Mouse (Mus musculus): ENCODE results near the gene Pola1. TPM values are rescaled to one million over a fixed set of nuclear protein-coding genes. Genes with fewer than 3 reads are reported as not detected.

The Pola1 gene
- polyA plus RNA-seq (2012; ENCODE audit: insufficient read depth, insufficient read length, low replicate concordance, missing spikeins): not detected in 2 replicates

DNA sequence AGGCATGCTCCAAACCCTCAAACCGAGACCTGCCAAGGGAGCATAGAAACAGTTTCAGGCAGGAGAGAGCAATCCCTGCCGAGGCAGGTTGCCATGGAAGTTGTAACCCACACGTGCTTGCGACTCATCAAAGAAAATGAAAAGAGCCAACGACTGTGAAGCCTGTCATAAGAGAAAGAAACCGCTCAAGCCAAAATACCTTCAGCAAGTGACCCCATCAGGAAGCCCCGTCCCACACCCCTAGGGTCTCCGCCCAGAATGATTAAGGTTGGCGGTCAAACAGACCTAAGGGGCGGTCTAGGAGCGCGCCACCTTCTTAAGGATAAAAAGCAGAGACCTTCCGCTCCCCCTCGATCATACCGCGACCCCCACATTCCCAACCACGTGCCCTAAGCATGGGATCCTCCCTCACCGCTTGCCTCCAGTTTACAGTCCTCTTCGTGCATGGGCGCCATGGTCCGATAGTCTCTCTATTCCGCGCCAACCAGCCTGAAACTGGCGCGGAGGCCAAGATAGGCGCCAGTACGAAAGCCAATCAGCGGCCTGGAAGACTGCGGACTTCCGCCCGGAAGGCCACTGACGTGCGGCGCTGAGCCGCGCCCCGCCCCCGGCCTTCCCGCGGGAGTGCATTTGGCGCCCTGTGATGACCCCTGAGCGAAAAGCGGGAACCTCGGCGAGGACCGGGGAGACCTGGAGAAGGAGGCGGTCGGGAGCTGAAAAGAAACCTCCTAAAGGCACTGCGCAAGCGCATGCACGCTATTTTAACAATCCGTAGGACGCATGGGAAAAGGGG, at the start of gene Pola1:
Gene Pola1, minus strand, starts transcription at position 499 of the 793 bp plus-strand sequence.
- Histone ChIP-seq H3K27ac (ENCODE audit: insufficient read depth, low read depth, low read length) (peak within 1 kb of the TSS; percentile 51; the same call in 1 of the 2 replicates), H3K4me3 (ENCODE audit: insufficient read depth, low read depth, low read length) (peak within 1 kb of the TSS; percentile 71), H3K4me1 (ENCODE audit: control insufficient read depth, insufficient read depth, low read length) (no peaks in the 10 kb centered on the region)
- WGBS: 15% methylated on average over 53 of the region's 53 CpGs
- TF ChIP-seq POLR2A (IDR thresholded peaks at IDR 0.05; ENCODE audit: insufficient read depth, low read depth, low read length): no peak
- no peak for TF ChIP-seq CTCF (IDR thresholded peaks at IDR 0.05; ENCODE audit: insufficient read depth, low read depth, low read length)

GRCm38 (mm10) chrX:93676228-93676627, 44.3 kb upstream of the Pola1 start:
- TF ChIP-seq CTCF (IDR thresholded peaks at IDR 0.05; ENCODE audit: insufficient read depth, low read depth, low read length) (no peak), POLR2A (IDR thresholded peaks at IDR 0.05; ENCODE audit: insufficient read depth, low read depth, low read length) (no peak)
- Histone ChIP-seq H3K4me1 (ENCODE audit: control insufficient read depth, insufficient read depth, low read length) (peaks cover 3% of the 10 kb centered on the region; the same call in 1 of the 2 replicates), H3K27ac (ENCODE audit: insufficient read depth, low read depth, low read length) (no peak overlapping the region), H3K4me3 (ENCODE audit: insufficient read depth, low read depth, low read length) (no peak overlapping the region)
- 46% methylated on average over 2 of the region's 2 CpGs for WGBS

DNA sequence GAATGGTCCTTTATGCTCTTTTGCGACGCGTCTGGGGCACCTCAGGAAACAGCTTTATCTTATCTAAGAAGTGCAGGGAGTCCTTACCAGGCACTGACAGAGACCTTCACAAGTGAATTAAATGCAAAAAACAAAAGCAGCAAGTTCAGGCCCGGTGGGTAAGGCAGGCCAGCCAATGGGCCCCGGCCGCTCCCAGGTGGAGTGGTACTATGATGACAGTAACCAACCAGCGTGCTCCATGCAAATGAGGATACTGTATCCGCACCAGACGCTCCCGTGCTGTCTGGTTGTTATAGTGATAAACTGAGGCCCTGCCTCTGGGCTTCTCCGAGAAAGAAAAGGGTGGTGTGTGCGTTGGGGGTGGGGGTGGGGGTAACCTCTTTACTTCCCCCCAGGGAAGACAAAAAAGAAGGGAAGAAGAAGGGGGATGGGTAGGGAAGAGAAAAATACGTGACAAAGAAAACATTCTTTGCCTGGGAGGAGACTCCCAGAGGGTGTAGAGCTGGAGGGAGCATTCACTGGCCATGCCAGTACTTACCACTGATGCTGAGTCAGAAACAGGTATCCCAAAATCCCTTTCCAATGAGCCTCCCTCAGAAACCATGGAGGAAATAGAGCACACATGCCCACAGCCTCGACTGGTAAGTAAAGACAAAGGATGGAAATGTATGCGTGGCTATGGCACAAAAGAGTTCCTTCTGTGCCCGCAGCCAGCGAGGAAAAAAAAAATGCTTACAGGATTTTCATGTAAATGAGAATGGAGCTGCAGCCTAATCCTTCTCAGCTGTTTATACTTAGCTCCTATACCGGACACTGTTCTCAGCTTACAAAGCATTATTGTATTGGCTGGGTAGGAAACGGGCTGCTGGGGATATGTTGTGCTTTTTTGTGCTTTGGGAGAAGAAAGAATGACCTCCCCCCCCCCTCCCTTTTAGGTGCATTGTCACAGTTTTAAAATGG, 43.2 kb upstream of the Pola1 start:
- H3K27ac ChIP-seq (ENCODE audit: insufficient read depth, low read depth, low read length): peak overlapping the region; percentile 87
- peak overlapping the region; percentile 37 for H3K4me3 ChIP-seq (ENCODE audit: insufficient read depth, low read depth, low read length)
- WGBS: 13% methylated on average over 19 of the region's 19 CpGs
- H3K4me1 ChIP-seq (ENCODE audit: control insufficient read depth, insufficient read depth, low read length): peaks cover 3% of the 10 kb centered on the region; the same call in 1 of the 2 replicates
- TF ChIP-seq CTCF (IDR thresholded peaks at IDR 0.05; ENCODE audit: insufficient read depth, low read depth, low read length) (no peak), POLR2A (IDR thresholded peaks at IDR 0.05; ENCODE audit: insufficient read depth, low read depth, low read length) (no peak)

- Histone ChIP-seq H3K27ac (ENCODE audit: insufficient read depth, low read depth, low read length) (peak overlapping the region; percentile 87), H3K4me1 (ENCODE audit: control insufficient read depth, insufficient read depth, low read length) (peaks cover 3% of the 10 kb centered on the region; the same call in 1 of the 2 replicates), H3K4me3 (ENCODE audit: insufficient read depth, low read depth, low read length) (peak overlapping the region; percentile 37)
- 46% methylated on average over 3 of the region's 3 CpGs for WGBS
- TF ChIP-seq CTCF (IDR thresholded peaks at IDR 0.05; ENCODE audit: insufficient read depth, low read depth, low read length) (no peak), POLR2A (IDR thresholded peaks at IDR 0.05; ENCODE audit: insufficient read depth, low read depth, low read length) (no peak)
These were observed 42.5 kb upstream of the Pola1 start for GRCm38 (mm10) chrX:93674432-93674831.

GRCm38 (mm10) chrX:93664787-93665186, 32.8 kb upstream of the Pola1 start:
- no peak overlapping the region for H3K27ac ChIP-seq (ENCODE audit: insufficient read depth, low read depth, low read length)
- H3K4me1 ChIP-seq (ENCODE audit: control insufficient read depth, insufficient read depth, low read length): no peaks in the 10 kb centered on the region
- TF ChIP-seq POLR2A (IDR thresholded peaks at IDR 0.05; ENCODE audit: insufficient read depth, low read depth, low read length) (no peak), CTCF (IDR thresholded peaks at IDR 0.05; ENCODE audit: insufficient read depth, low read depth, low read length) (no peak)
- WGBS: 60% methylated on average over 4 of the region's 4 CpGs
- H3K4me3 ChIP-seq (ENCODE audit: insufficient read depth, low read depth, low read length): no peak overlapping the region

- Histone ChIP-seq H3K27ac (ENCODE audit: insufficient read depth, low read depth, low read length) (no peak overlapping the region), H3K4me3 (ENCODE audit: insufficient read depth, low read depth, low read length) (no peak overlapping the region), H3K4me1 (ENCODE audit: control insufficient read depth, insufficient read depth, low read length) (no peaks in the 10 kb centered on the region)
- TF ChIP-seq POLR2A (IDR thresholded peaks at IDR 0.05; ENCODE audit: insufficient read depth, low read depth, low read length) (no peak), CTCF (IDR thresholded peaks at IDR 0.05; ENCODE audit: insufficient read depth, low read depth, low read length) (no peak)
- 92% methylated on average over 5 of the region's 5 CpGs for WGBS
These were observed 32.1 kb upstream of the Pola1 start for GRCm38 (mm10) chrX:93663919-93664586.

DNA sequence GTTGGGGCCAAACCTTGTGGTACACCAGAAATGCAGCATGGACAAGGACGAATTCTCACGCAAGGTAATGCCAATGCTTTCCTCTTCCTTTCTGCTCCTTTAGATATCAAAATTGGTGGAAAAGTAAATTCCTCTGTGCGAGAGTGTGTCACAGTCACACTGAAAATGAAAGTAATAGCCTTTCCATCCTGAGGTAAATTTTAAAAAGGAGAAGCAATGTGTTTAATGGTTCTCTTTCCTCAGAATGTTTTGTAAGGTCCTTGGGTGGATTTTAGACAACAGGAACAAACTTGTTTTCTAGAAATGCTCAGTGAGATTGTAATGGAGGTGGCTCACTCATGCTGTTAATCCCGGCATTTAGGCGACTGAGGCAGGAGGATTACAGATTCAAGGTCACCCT, 23.2 kb upstream of the Pola1 start:
- TF ChIP-seq POLR2A (IDR thresholded peaks at IDR 0.05; ENCODE audit: insufficient read depth, low read depth, low read length) (no peak), CTCF (IDR thresholded peaks at IDR 0.05; ENCODE audit: insufficient read depth, low read depth, low read length) (no peak)
- Histone ChIP-seq H3K4me3 (ENCODE audit: insufficient read depth, low read depth, low read length) (no peak overlapping the region), H3K4me1 (ENCODE audit: control insufficient read depth, insufficient read depth, low read length) (no peaks in the 10 kb centered on the region), H3K27ac (ENCODE audit: insufficient read depth, low read depth, low read length) (no peak overlapping the region)
- 80% methylated on average over 5 of the region's 5 CpGs for WGBS

GRCm38 (mm10) chrX:93654218-93655002, 22.5 kb upstream of the Pola1 start, which contains the start of gene Pcyt1b:
Gene Pcyt1b, plus strand, starts transcription at chrX:93654863.
- TF ChIP-seq CTCF (IDR thresholded peaks at IDR 0.05; ENCODE audit: insufficient read depth, low read depth, low read length) (no peak), POLR2A (IDR thresholded peaks at IDR 0.05; ENCODE audit: insufficient read depth, low read depth, low read length) (no peak)
- H3K4me3 ChIP-seq (ENCODE audit: insufficient read depth, low read depth, low read length): no peak within 1 kb of the TSS

More at GRCm38 (mm10) chrX:93654218-93655002, 22.5 kb upstream of the Pola1 start, which contains the start of gene Pcyt1b:
- no peaks in the 10 kb centered on the region for H3K4me1 ChIP-seq (ENCODE audit: control insufficient read depth, insufficient read depth, low read length)
- H3K27ac ChIP-seq (ENCODE audit: insufficient read depth, low read depth, low read length): no peak within 1 kb of the TSS
- WGBS: 35% methylated on average over 3 of the region's 3 CpGs

Measured in olfactory bulb, adult 2 months (tissue).